Mouse (Mus musculus): ENCODE results near the gene Zfp318. TPM values are rescaled to one million over a fixed set of nuclear protein-coding genes. Genes with fewer than 3 reads are reported as not detected.
A peak's percentile ranks its signal among the peaks of the same experiment; 100 is the strongest.

Gene Zfp318
- 10 to 100 TPM; 56.7 to 67.4 (median 63.1) TPM for total RNA-seq (2022)

DNA sequence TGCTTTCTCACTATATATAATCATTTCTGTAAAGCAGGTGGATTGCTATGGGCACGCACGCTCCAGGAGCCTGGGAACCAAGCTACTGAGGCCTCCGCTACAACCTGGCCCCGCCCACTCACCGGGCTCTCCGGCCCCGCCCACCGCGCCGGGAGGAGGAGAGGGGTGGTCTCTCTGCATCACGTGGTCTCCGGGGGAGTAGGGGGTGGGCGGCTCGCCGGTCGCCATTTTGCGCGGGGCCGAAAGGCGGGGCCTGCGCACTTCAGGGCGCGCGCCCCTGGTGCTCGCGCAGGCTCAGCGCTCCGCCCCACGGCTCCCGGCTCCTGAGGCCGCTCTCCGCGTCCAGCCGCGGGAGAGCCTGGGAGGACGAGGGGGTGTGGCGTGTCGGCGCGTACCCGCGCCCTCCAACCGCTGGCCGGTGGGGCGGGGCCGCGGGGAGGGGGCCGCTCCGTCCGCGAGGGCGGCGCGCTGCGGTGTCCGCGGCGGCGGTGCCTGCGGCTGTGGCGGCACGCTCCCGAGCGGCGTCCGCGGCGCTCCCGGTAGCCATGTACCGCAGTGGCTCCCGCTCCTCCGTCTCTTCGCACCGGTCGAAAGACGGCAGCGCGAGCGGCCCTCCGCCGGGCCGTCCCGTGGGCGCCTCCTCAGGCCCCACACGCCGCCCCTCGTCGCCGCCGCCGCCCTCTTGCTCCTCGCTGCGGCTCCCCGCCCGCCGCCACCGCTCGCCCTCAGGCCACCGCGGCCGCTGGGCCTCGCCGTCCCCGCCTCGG, at the start of gene Zfp318:
Gene Zfp318, plus strand, starts transcription at position 438 of the 767 bp plus-strand sequence.
- DNase-seq (ENCODE audit: low spot score in 2 of 2) = peak; percentile 93 to 97

GRCm38 (mm10) chr17:46336475-46336874, 47.1 kb upstream of the Zfp318 start:
- no peak for DNase-seq (ENCODE audit: low spot score in 2 of 2)

DNA sequence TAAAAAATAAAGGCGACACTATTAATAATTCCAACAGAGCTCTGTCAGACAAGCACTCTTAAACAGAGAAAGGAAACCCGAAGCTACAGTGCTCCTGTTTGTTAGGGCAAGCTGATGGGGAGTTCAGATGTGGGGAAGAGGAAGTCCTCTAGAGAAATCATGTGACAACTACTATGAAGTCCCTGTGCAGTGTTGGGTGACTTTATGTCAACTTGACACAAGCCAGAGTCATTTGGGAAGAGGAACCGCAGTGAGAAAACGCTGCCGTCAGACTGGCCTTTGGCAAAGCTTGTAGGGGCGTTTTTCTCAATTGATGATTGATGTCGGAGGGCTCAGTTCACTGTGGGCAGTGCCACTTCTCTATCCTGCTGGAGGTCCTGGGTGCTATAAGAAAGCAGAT, 42.3 kb upstream of the Zfp318 start:
- no peak for DNase-seq (ENCODE audit: low spot score in 2 of 2)

DNA sequence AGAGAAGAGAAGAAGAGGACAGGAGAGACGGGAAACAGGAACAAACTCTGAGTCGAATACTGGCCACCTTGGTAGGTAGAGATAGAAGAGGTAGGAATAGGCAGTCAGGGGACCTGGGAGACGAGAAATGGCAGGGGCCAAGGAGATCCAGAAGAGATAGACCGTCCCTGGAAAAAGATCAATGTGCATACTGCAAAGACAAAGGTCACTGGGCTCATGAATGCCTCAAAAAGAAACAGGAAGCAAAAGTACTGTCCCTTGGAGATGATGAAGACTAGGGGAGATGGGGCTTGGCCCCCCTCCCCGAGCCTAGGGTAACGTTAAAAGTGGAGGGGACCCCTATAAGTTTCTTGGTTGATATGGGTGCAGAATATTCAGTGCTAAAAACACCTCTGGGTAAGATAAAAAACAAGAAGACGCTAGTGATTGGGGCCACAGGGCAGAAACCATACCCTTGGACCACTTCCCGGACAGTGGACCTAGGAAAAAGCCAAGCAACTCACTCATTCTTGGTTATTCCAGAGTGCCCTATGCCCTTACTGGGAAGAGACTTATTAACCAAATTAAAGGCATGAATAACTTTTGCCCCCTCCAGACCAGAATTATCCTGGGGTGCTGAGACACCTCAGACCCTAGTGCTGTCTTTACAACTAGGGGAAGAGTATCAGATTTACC, 32.4 kb upstream of the Zfp318 start:
- DNase-seq (ENCODE audit: low spot score in 2 of 2) = no peak

DNA sequence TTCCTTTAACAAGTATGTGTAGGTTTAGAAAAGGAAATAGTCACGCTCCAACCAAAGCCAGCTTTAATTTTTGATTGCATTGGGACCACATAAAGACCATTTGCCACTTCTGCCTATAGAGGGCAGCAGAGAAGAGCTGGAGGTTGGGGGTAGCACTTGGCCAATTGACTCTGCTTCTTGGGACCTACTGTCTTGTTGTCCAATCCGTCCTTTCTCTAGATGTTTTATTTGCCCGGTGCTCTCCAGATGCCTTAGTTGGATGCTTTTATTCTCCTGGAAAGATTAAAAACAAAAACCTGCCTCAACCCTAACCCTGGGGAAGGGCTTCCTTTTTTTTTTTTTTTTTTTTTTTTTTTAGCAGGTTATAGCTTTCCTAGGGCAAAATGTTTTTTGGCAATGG, 11.7 kb upstream of the Zfp318 start:
- no peak for DNase-seq (ENCODE audit: low spot score in 2 of 2)

- no peak for DNase-seq (ENCODE audit: low spot score in 2 of 2)
Measured at GRCm38 (mm10) chr17:46378564-46378963, 5.0 kb upstream of the Zfp318 start.

DNA sequence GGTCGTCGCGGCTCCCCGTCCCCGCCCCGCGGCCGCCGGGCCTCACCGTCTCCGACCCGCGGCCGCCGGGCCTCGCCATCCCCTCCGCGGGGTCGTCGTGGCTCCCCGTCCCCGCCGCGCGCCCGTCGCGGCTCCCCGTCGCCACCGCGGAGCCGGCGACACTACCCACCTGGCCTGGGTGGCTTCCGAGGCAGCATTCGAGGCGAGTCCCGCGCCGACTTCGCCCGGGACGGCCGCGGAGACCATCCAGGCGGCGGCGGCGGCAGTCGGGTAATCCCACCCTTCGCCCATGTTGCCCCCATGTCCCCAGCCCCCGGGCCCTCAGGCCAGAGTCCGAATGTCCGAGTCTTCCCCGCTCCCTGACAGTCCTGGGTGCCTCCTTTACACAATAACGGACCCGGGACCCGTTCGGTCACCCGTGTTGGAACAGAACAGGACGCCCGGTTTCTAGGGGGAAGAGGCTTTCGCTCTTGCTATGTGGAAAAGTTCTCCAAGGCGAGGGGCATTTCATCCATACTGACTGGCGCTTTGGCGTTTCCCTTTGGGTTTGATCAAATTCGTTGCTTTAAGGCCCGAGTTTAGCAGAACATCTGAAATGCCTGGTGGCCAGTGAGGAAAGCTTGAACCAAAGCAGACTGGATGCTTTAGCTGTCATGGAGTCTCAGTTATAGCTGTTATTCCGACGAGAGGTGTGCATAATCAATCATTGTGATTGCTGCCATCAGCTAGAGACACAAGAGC, 700 bp downstream of the Zfp318 start:
- peak in 1 of 2 experiments; percentile 24 for DNase-seq (ENCODE audit: low spot score in 2 of 2)

DNA sequence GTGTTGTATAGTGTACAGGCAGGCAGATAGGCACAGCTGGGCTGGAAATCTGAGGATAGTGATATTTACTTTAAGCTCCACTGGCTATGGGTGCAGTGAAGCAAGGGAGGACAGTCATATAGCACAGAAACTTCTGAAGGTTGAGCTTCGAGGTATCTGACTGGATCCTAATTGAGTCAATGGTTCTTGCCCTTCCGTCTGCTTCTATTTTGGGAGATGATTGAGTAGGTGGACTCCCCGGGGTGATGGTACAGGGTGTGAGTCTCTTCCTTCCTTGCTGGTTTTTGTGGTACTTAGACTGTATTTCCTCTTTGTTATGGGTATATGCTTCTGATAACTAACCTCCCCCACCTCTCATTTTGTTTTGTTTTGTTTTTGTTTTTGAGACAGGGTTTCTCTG, 4.7 kb downstream of the Zfp318 start:
- DNase-seq (ENCODE audit: low spot score in 2 of 2) = no peak

DNA sequence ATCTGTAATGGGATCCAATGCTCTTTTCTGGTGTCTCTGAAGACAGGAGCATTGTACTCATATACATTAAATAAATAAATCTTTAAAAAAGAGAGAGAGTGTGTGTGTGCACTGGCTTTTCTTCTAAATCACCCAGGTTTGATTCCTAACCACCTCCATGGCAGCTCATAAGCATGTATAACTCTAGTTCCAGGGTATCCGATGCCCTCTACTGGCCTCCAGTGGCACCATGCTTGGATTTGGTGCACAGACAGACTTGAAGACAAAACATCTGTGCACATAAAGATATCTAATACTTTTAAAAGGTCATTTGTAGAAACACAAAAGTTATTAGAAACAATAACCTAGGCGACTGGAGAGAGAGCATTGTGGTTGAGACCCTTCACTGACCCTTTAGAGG, 9.5 kb downstream of the Zfp318 start:
- no peak for DNase-seq (ENCODE audit: low spot score in 2 of 2)

GRCm38 (mm10) chr17:46394631-46395030, 11.1 kb downstream of the Zfp318 start:
- no peak for DNase-seq (ENCODE audit: low spot score in 2 of 2)

GRCm38 (mm10) chr17:46408478-46408877, 24.9 kb downstream of the Zfp318 start:
- DNase-seq (ENCODE audit: low spot score in 2 of 2) = no peak

- DNase-seq (ENCODE audit: low spot score in 2 of 2) = no peak
Measured at GRCm38 (mm10) chr17:46418628-46419027, 35.1 kb downstream of the Zfp318 start.

DNA sequence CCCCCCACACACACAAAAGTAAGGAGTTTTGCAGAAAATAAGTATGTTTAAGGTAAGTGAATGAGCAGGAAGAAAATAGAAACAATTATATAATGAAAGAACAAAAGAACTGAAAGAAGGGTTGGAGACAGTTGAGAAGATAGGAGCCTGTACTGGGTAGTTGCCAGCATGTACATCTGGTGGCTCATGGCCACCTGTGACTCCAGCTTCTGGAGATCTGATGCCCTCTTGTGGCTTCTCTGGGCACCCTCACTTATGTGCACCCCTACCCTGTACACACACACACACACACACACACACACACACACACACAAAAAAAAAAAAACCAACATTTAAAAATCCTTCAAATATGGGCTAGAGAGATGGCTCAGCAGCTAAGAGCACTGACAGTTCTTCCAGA, 36.2 kb downstream of the Zfp318 start:
- no peak for DNase-seq (ENCODE audit: low spot score in 2 of 2)

GRCm38 (mm10) chr17:46426496-46426895, 43.0 kb downstream of the Zfp318 start:
- no peak for DNase-seq (ENCODE audit: low spot score in 2 of 2)

DNA sequence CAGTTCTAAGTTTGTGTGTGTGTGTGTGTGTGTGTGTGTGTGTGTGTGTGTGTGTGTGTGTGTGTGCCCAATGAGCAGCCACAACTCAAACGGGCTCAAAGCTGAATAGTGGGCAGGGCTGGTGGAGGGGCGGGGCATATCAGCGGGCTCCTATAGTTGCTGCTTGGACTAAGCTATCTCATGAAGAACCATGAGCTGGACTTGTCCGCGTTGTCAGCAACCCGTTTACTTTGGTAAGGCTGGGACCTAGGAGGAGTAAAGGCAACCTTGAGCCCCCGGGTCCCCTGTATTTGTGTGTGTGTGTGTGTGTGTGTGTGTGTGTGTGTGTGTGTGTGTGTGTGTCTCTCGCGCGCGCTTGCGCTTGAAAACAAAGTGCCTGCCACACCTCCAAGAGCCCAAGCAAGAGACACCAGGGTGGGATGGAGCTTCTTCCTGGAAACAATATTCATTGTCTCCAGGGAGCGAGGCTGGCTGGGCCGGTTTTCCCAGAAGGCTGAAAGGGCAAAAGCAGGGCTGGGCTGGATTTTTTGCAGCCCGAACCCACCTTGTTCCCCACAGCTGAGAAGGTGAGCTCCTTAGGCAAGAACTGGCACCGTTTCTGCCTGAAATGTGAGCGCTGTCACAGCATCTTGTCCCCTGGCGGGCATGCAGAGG, 45.4 kb downstream of the Zfp318 start, which contains the start of gene Crip3:
Gene Crip3, plus strand, starts transcription at position 166 of the 654 bp plus-strand sequence.
- DNase-seq (ENCODE audit: low spot score in 2 of 2) = no peak

DNA sequence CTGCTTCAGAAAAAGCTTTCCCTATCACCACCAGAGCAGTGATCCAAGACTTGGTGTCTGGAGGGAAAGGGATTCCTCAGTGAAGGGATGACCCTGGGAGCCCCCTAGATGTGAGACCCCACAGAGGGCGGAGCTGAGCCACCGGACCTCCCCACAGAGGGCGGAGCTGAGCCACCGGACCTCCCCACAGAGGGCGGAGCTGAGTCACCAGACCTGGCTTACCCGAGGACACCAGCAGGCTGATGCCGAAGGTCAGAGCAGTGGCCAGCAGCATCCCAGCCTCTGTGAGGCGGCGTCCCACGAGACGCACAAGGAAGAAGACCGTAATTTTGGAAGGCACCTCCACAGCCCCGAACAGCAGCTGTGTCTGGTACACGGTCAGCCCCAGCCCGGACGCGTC, 50.1 kb downstream of the Zfp318 start:
- no peak for DNase-seq (ENCODE audit: low spot score in 2 of 2)

- no peak for DNase-seq (ENCODE audit: low spot score in 2 of 2)
Measured at GRCm38 (mm10) chr17:46436672-46437366, 53.3 kb downstream of the Zfp318 start.

DNA sequence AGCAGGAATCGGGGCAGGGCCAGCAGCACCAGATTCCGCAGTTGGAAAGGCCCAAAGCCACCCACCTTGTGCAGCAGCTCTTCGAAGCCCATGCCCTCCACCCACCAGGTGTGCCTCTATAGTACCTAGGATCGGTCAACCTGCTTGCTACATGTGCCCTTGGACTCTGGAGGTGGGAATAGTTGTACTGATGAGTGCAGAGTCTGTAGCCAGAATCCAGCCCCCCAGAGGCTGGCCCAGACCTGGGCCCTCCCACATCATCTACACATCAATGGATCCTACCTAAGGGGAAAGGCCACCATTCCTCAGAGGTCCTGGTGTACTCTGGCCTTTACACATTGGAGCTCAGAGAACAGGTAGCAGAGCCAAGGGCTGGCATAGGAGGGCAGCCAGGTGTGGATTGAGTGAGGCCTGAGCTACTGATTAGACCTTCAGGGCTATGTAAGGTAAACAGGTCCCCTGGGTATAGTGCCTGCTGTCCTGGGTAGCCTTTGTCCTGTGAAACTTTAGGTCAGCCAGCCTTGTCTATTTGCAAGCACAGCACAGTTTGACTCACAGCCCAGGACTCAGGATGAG, 54.9 kb downstream of the Zfp318 start, which contains the start of gene Slc22a7:
Gene Slc22a7, minus strand, starts transcription at position 160 of the 576 bp plus-strand sequence.
- DNase-seq (ENCODE audit: low spot score in 2 of 2) = no peak

DNA sequence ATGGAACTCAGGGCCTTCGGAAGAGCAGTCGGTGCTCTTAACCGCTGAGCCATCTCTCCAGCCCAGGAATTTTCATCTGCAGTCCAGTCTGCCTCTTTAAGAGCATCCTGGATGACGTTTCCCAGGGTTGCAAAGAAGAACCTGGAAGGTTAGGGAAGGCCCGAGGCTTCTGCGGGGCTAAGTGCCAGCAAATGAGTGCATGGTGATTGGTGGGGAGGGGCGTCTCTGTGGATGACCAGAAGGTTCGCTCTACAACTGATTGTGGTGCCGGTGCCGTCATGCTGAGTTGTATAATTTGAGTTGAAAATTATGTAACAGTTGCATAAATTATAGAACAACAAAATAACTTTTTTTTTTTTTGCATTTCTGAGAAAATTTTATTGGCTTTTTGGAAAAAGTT, 55.6 kb downstream of the Zfp318 start:
- no peak for DNase-seq (ENCODE audit: low spot score in 2 of 2)

- DNase-seq (ENCODE audit: low spot score in 2 of 2) = no peak
Measured at GRCm38 (mm10) chr17:46444839-46445579, 61.5 kb downstream of the Zfp318 start.

All from left cerebral cortex, adult 8-10 months (tissue).